Mouse (Mus musculus): ENCODE measurements at regions not wholly inside any gene's neighbourhood (a gene's known extent, or its start where the extent isn't known, plus 50 kb on each side); places are given as distances from the start of the nearest gene placed in this dataset.

GRCm38 (mm10) chr7:134527351-134527750 is 141.9 kb upstream of the D7Ertd443e start:
- H3K4me3 ChIP-seq (replicated peaks in 1 of 3; ENCODE audit: low read depth in 2 of 3, low read length in 2 of 3, poor library complexity in 1 of 3) = no peak overlapping the region
- no peak overlapping the region for H3K27ac ChIP-seq (ENCODE audit: insufficient read depth, low read depth)
- peaks cover 55% of the 10 kb centered on the region for H3K9me3 ChIP-seq (replicated peaks; ENCODE audit: low read length)
- H3K4me1 ChIP-seq (ENCODE audit: control insufficient read depth in 1 of 2, insufficient read depth in 2 of 2) = no peaks in the 10 kb centered on the region
- no peak overlapping the region for H3K4me2 ChIP-seq (ENCODE audit: insufficient read depth, low read depth, poor library complexity, severe bottlenecking)
- no peaks in the 10 kb centered on the region for H3K27me3 ChIP-seq (replicated peaks)
- in situ Hi-C loops (cut with MboI; ENCODE audit: low pct_ligation_motif_present, low pct_unique_long_range_greater_than_20kb, low sequenced_read_pairs) = no loop called here
- TF ChIP-seq MEF2A (IDR thresholded peaks at IDR 0.05; ENCODE audit: borderline replicate concordance, low read depth, low read length) (no peak), MAZ (IDR thresholded peaks at IDR 0.05; ENCODE audit: low read depth, low read length) (no peak), CHD2 (IDR thresholded peaks at IDR 0.05; ENCODE audit: low read length) (no peak), EP300 (IDR thresholded peaks at IDR 0.05; ENCODE audit: low read length) (no peak), RCOR1 (conservative IDR thresholded peaks at IDR 0.05; ENCODE audit: low read depth, low read length) (no peak), ZNF384 (IDR thresholded peaks at IDR 0.05; ENCODE audit: low read depth, low read length) (no peak), NELFE (IDR thresholded peaks at IDR 0.05; ENCODE audit: low read depth, low read length) (no peak), MXI1 (IDR thresholded peaks at IDR 0.05; ENCODE audit: low read depth, low read length) (no peak), HCFC1 (IDR thresholded peaks at IDR 0.05; ENCODE audit: low read depth, low read length) (no peak), ELF1 (IDR thresholded peaks at IDR 0.05; ENCODE audit: low read depth, low read length) (no peak), ZC3H11A (IDR thresholded peaks at IDR 0.05; ENCODE audit: low read depth, low read length) (no peak), ZKSCAN1 (IDR thresholded peaks at IDR 0.05; ENCODE audit: borderline replicate concordance, low read depth, low read length) (no peak), MYC (IDR thresholded peaks at IDR 0.05; ENCODE audit: low read depth, low read length) (no peak), JUND (conservative IDR thresholded peaks at IDR 0.05; ENCODE audit: low read depth, low read length) (no peak), CHD1 (IDR thresholded peaks at IDR 0.05; ENCODE audit: low read depth, low read length) (no peak), USF2 (conservative IDR thresholded peaks at IDR 0.05; ENCODE audit: low read depth, low read length) (no peak), SMC3 (IDR thresholded peaks at IDR 0.05; ENCODE audit: low read depth, low read length) (no peak), KAT2A (IDR thresholded peaks at IDR 0.05; ENCODE audit: insufficient replicate concordance, low read length) (no peak), UBTF (IDR thresholded peaks at IDR 0.05; ENCODE audit: low read depth, low read length) (no peak), ZMIZ1 (IDR thresholded peaks at IDR 0.05; ENCODE audit: low read depth, low read length) (no peak)
- DNase-seq (ENCODE audit: extremely low read depth) = no peak
- no peaks in the 10 kb centered on the region for H3K36me3 ChIP-seq (replicated peaks in 1 of 2; ENCODE audit: control insufficient read depth in 1 of 2, insufficient read depth in 1 of 2, low read length in 1 of 2)
- dilution Hi-C loops (cut with MboI; ENCODE audit: extremely low pct_ligation_motif_present, extremely low pct_unique_long_range_greater_than_20kb, low sequenced_read_pairs) = no loop called here
- no peak overlapping the region for H3K9ac ChIP-seq (ENCODE audit: insufficient read depth, low read depth)
- H3K79me2 ChIP-seq (replicated peaks; ENCODE audit: control insufficient read depth, extremely low read depth, insufficient read depth, poor library complexity, severe bottlenecking) = no peaks in the 10 kb centered on the region

DNA sequence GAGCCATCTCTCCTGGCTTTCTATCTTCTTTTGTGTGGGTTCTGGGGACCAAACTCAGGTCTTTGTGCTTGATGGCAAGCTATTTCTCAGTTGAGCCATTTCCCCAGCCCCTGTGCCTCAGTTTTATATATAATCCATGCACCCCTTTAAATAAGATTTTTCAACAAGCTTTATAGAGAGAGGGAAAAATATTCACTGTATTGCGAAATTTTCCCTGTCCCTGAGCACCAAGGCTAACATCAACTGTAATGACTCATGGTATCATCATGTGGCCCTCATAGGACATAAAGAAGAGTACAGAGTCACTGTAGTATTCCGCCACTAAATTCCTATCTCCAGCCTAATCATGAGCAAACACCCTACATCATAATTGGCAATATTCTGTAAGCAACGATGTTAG is 142.4 kb upstream of the Dock1 start:
- H3K9ac ChIP-seq (ENCODE audit: insufficient read depth, low read depth) = no peak overlapping the region
- no peaks in the 10 kb centered on the region for H3K36me3 ChIP-seq (replicated peaks in 1 of 2; ENCODE audit: control insufficient read depth in 1 of 2, insufficient read depth in 1 of 2, low read length in 1 of 2)
- no peak overlapping the region for H3K4me2 ChIP-seq (ENCODE audit: insufficient read depth, low read depth, poor library complexity, severe bottlenecking)
- no peaks in the 10 kb centered on the region for H3K4me1 ChIP-seq (ENCODE audit: control insufficient read depth in 1 of 2, insufficient read depth in 2 of 2)
- no peak overlapping the region for H3K27ac ChIP-seq (ENCODE audit: insufficient read depth, low read depth)
- DNase-seq (ENCODE audit: extremely low read depth) = no peak
- no peaks in the 10 kb centered on the region for H3K27me3 ChIP-seq (replicated peaks)
- in situ Hi-C loops (cut with MboI; ENCODE audit: low pct_ligation_motif_present, low pct_unique_long_range_greater_than_20kb, low sequenced_read_pairs) = no loop called here
- dilution Hi-C loops (cut with MboI; ENCODE audit: extremely low pct_ligation_motif_present, extremely low pct_unique_long_range_greater_than_20kb, low sequenced_read_pairs) = no loop called here
- H3K9me3 ChIP-seq (replicated peaks; ENCODE audit: low read length) = peaks cover 48% of the 10 kb centered on the region
- no peak for TF ChIP-seq CHD2 (IDR thresholded peaks at IDR 0.05; ENCODE audit: low read length)
- H3K4me3 ChIP-seq (replicated peaks in 1 of 3; ENCODE audit: low read depth in 2 of 3, low read length in 2 of 3, poor library complexity in 1 of 3) = no peak overlapping the region
- no peaks in the 10 kb centered on the region for H3K79me2 ChIP-seq (replicated peaks; ENCODE audit: control insufficient read depth, extremely low read depth, insufficient read depth, poor library complexity, severe bottlenecking)
